Mouse (Mus musculus) megakaryocyte, adult 5-6 weeks (primary cell): ENCODE results near the gene Ano2. TPM values are rescaled to one million over a fixed set of nuclear protein-coding genes. Genes with fewer than 3 reads are reported as not detected.

Experiments
- ATAC-seq: 2 replicates; pipeline ENCODE4 v1.8.0; 2016; ENCODE audit warnings: mild to moderate bottlenecking, inconsistent platforms; ENCODE audit not compliant: poor library complexity, severe bottlenecking
- total RNA-seq, 2 experiments: library from RNA; stranded (forward) in 1 of 2; stranded (reverse) in 1 of 2; fragments of 153-499, 151-499 nt in 1 of 2; fragments of 221-1000, 200-1000 nt in 1 of 2; gene quantifications; 2 replicates each; pipeline versions ENCODE4 v1.2.3 to v1.2.4; 2015 to 2017

Ano2 gene
- total RNA-seq, 2 experiments from 2014 or later = not detected

GRCm38 (mm10) chr6:126034728-126035127 is 344.5 kb downstream of the Ano2 start:
- ATAC-seq = no peak

GRCm38 (mm10) chr6:126035621-126036020 is 345.4 kb downstream of the Ano2 start:
- ATAC-seq = no peak

- no peak for ATAC-seq
Measured at GRCm38 (mm10) chr6:126045931-126046330, 355.7 kb downstream of the Ano2 start.

- ATAC-seq = no peak
Measured at GRCm38 (mm10) chr6:126048206-126048605, 358.0 kb downstream of the Ano2 start.

- no peak for ATAC-seq
Measured at GRCm38 (mm10) chr6:126053136-126053535, 362.9 kb downstream of the Ano2 start.

- no peak for ATAC-seq
Measured at GRCm38 (mm10) chr6:126057706-126058105, 367.5 kb downstream of the Ano2 start.

GRCm38 (mm10) chr6:126080531-126080930 is 390.3 kb downstream of the Ano2 start:
- no peak for ATAC-seq

- no peak for ATAC-seq
Measured at GRCm38 (mm10) chr6:126086321-126086950, 396.2 kb downstream of the Ano2 start.

- no peak for ATAC-seq
Measured at GRCm38 (mm10) chr6:126088489-126089265, 398.5 kb downstream of the Ano2 start.

Other genes starting within 250 kb of the Ano2 start
- 100 and 106 TPM in 2 replicates for gene Cd9, start 195.6 kb upstream of the Ano2 start, total RNA-seq (2015)
- gene Cd9, start 195.6 kb upstream of the Ano2 start, total RNA-seq (2017) = 65.5 and 74.0 TPM in 2 replicates
- 0.18 and 1.6 TPM in 2 replicates for gene Vwf, start 143.6 kb upstream of the Ano2 start, total RNA-seq (2015)
- 0.26 and 0.49 TPM in 2 replicates for gene Vwf, start 143.6 kb upstream of the Ano2 start, total RNA-seq (2017)